Mouse (Mus musculus) CH12.LX (cell line): Measurements from ENCODE around the gene Dip2a. TPM values are rescaled to one million over a fixed set of nuclear protein-coding genes. Genes with fewer than 3 reads are reported as not detected.

ENCODE experiments used
- DNase-seq: peaks from one replicate; pipeline ENCODE4 v3.0.0-alpha.2; 2013; ENCODE audit errors: extremely low read depth
- H3K27ac ChIP-seq: 2 replicates; pipeline ENCODE4 v1.5.1; 2012; ENCODE audit warnings: low read depth, mild to moderate bottlenecking, control low read depth, moderate library complexity; ENCODE audit not compliant: insufficient read depth
- H3K27me3 ChIP-seq: replicated peaks from 2 replicates; pipeline ENCODE3; 2012; ENCODE audit warnings: inconsistent platforms
- H3K36me3 ChIP-seq, 2 experiments: replicated peaks in 1 of 2; 2 replicates each; pipeline versions ENCODE3 to v1.6.1; 2012; ENCODE audit warnings: inconsistent platforms in 1 of 2, low read length in 1 of 2, mild to moderate bottlenecking in 1 of 2, mixed read lengths in 1 of 2, moderate library complexity in 1 of 2; ENCODE audit not compliant: control insufficient read depth in 1 of 2, insufficient read depth in 1 of 2
- H3K4me1 ChIP-seq, 2 experiments: 2 replicates each; pipeline ENCODE4 v1.6.1; 2012; ENCODE audit warnings: inconsistent platforms in 1 of 2, moderate library complexity in 1 of 2; ENCODE audit not compliant: insufficient read depth in 2 of 2, control insufficient read depth in 1 of 2
- H3K4me2 ChIP-seq: 2 replicates; pipeline ENCODE4 v1.6.1; 2012; ENCODE audit warnings: low read depth, mild to moderate bottlenecking, control low read depth; ENCODE audit not compliant: poor library complexity, insufficient read depth, severe bottlenecking
- H3K4me3 ChIP-seq, 3 experiments: fragments of 150-350 bp in 1 of 3; sonication (generic) in 1 of 3; replicated peaks in 1 of 3; 2 replicates each; pipeline versions ENCODE3 to v1.5.1; 2011 to 2012; ENCODE audit warnings: low read depth in 2 of 3, low read length in 2 of 3, mild to moderate bottlenecking in 2 of 3, moderate library complexity in 2 of 3, control low read depth in 1 of 3, improper control_type of control experiment in 1 of 3, inconsistent platforms in 1 of 3, mixed read lengths in 1 of 3; ENCODE audit not compliant: poor library complexity in 1 of 3
- H3K79me2 ChIP-seq: replicated peaks from 2 replicates; pipeline ENCODE4 v1.6.1; 2012; ENCODE audit warnings: mild to moderate bottlenecking, moderate library complexity; ENCODE audit not compliant: control insufficient read depth, poor library complexity, insufficient read depth, severe bottlenecking; ENCODE audit errors: extremely low read depth
- H3K9ac ChIP-seq: 2 replicates; pipeline ENCODE4 v1.6.1; 2012; ENCODE audit warnings: low read depth, mild to moderate bottlenecking, control low read depth, moderate library complexity; ENCODE audit not compliant: insufficient read depth
- H3K9me3 ChIP-seq: replicated peaks from 2 replicates; pipeline ENCODE3; 2012; ENCODE audit warnings: low read length, inconsistent platforms, mixed read lengths
- BHLHE40 ChIP-seq: IDR thresholded peaks from 2 replicates; pipeline ENCODE4 v1.6.1; 2011; ENCODE audit warnings: mild to moderate bottlenecking, low read depth, low read length, improper control_type of control experiment
- CHD2 ChIP-seq: IDR thresholded peaks from 2 replicates; pipeline ENCODE4 v1.6.1; 2011; ENCODE audit warnings: low read length, improper control_type of control experiment
- CTCF ChIP-seq, 2 experiments: IDR thresholded peaks in 1 of 2; conservative IDR thresholded peaks in 1 of 2; 2 replicates each; pipeline ENCODE4 v1.5.1; 2011 to 2012; ENCODE audit warnings: low read depth in 2 of 2, low read length in 2 of 2, improper control_type of control experiment in 1 of 2, inconsistent platforms in 1 of 2, mild to moderate bottlenecking in 1 of 2, moderate library complexity in 1 of 2
- E2F4 ChIP-seq: IDR thresholded peaks from 2 replicates; pipeline ENCODE4 v1.6.1; 2011; ENCODE audit warnings: low read depth, low read length, improper control_type of control experiment; ENCODE audit not compliant: insufficient replicate concordance
- ELF1 ChIP-seq: IDR thresholded peaks from 2 replicates; pipeline ENCODE4 v1.6.1; 2014; ENCODE audit warnings: low read depth, mild to moderate bottlenecking, inconsistent platforms, low read length, improper control_type of control experiment
- HCFC1 ChIP-seq: IDR thresholded peaks from 2 replicates; pipeline ENCODE4 v1.6.1; 2012; ENCODE audit warnings: low read depth, mild to moderate bottlenecking, inconsistent platforms, low read length, improper control_type of control experiment
- IRF4 ChIP-seq: IDR thresholded peaks from 2 replicates; pipeline ENCODE4 v1.6.1; 2014; ENCODE audit warnings: low read depth, mild to moderate bottlenecking, inconsistent platforms, low read length, improper control_type of control experiment
- JUN ChIP-seq: IDR thresholded peaks from 2 replicates; pipeline ENCODE4 v1.6.1; 2011; ENCODE audit warnings: low read depth, mild to moderate bottlenecking, low read length, improper control_type of control experiment, moderate library complexity; ENCODE audit not compliant: insufficient read depth
- JUND ChIP-seq: conservative IDR thresholded peaks from 2 replicates; pipeline ENCODE4 v1.6.1; 2011; ENCODE audit warnings: low read depth, low read length, improper control_type of control experiment
- MAFK ChIP-seq: IDR thresholded peaks from 2 replicates; pipeline ENCODE4 v1.6.1; 2011; ENCODE audit warnings: low read length, improper control_type of control experiment; ENCODE audit not compliant: insufficient replicate concordance
- MEF2A ChIP-seq: IDR thresholded peaks from 2 replicates; pipeline ENCODE4 v1.6.1; 2014; ENCODE audit warnings: low read depth, mild to moderate bottlenecking, inconsistent platforms, low read length, improper control_type of control experiment, borderline replicate concordance
- MXI1 ChIP-seq: IDR thresholded peaks from 2 replicates; pipeline ENCODE4 v1.6.1; 2011; ENCODE audit warnings: mild to moderate bottlenecking, low read depth, low read length, improper control_type of control experiment
- MYC ChIP-seq: IDR thresholded peaks from 2 replicates; pipeline ENCODE4 v1.6.1; 2011; ENCODE audit warnings: low read depth, mild to moderate bottlenecking, improper control_type of control experiment, low read length
- NRF1 ChIP-seq: IDR thresholded peaks from 2 replicates; pipeline ENCODE4 v1.6.1; 2014; ENCODE audit warnings: low read depth, mild to moderate bottlenecking, inconsistent platforms, low read length, improper control_type of control experiment, moderate library complexity
- PAX5 ChIP-seq: IDR thresholded peaks from 2 replicates; pipeline ENCODE4 v1.6.1; 2012; ENCODE audit warnings: low read length, inconsistent platforms, mixed read lengths
- POLR2A ChIP-seq: IDR thresholded peaks from 2 replicates; pipeline ENCODE4 v1.6.1; 2011; ENCODE audit warnings: low read depth, mild to moderate bottlenecking, improper control_type of control experiment, low read length
- SIN3A ChIP-seq: IDR thresholded peaks from 2 replicates; pipeline ENCODE4 v1.6.1; 2012; ENCODE audit warnings: low read length, improper control_type of control experiment, inconsistent platforms
- SMC3 ChIP-seq: IDR thresholded peaks from 2 replicates; pipeline ENCODE4 v1.6.1; 2011; ENCODE audit warnings: low read depth, low read length, improper control_type of control experiment
- TBP ChIP-seq: conservative IDR thresholded peaks from 2 replicates; pipeline ENCODE4 v1.6.1; 2011; ENCODE audit warnings: low read depth, low read length, improper control_type of control experiment
- ZKSCAN1 ChIP-seq: IDR thresholded peaks from 2 replicates; pipeline ENCODE4 v1.6.1; 2012; ENCODE audit warnings: low read depth, inconsistent platforms, low read length, improper control_type of control experiment, borderline replicate concordance
- ZNF384 ChIP-seq: IDR thresholded peaks from 2 replicates; pipeline ENCODE4 v1.6.1; 2012; ENCODE audit warnings: low read depth, low read length, improper control_type of control experiment, inconsistent platforms
- dilution Hi-C: fragments of 300-500 bp; cut with MboI; formaldehyde crosslinking; loops from 2 replicates; pipeline ENCODE4 v1.14.3; 2020; ENCODE audit warnings: low sequenced_read_pairs; ENCODE audit not compliant: extremely low pct_unique_long_range_greater_than_20kb, extremely low pct_ligation_motif_present
- in situ Hi-C: fragments of 300-500 bp; cut with MboI; formaldehyde crosslinking; loops from 3 replicates; pipeline ENCODE4 v1.14.3; 2019; ENCODE audit warnings: low sequenced_read_pairs, low pct_ligation_motif_present, low pct_unique_long_range_greater_than_20kb, mixed read lengths
- polyA plus RNA-seq: library from polyadenylated mRNA; unstranded; fragments of >175 nt; gene quantifications from 2 replicates; pipeline ENCODE4 v1.2.1, GENCODE M21; 2012; ENCODE audit warnings: low read depth; ENCODE audit not compliant: insufficient read length
- total RNA-seq, 2 experiments: library from RNA; depleted of rRNA; stranded (reverse); fragments of 300-350 nt in 1 of 2; fragments of >200 nt in 1 of 2; gene quantifications; 2 replicates each; pipeline ENCODE4 v1.2.3; 2012 to 2014

The Dip2a gene
- total and polyA plus RNA-seq, 3 experiments, result 0.97 to 2.4 (median 1.5) TPM

GRCm38 (mm10) chr10:76363233-76363632 lies 18.1 kb upstream of the Dip2a start:
- dilution Hi-C loops (no loop called here), in situ Hi-C loops (no loop called here)
- Histone ChIP-seq H3K4me1 (no peaks in the 10 kb centered on the region), H3K36me3 (peaks cover 26 to 71% of the 10 kb centered on the region in 2 experiments), H3K9me3 (no peaks in the 10 kb centered on the region), H3K27ac (no peak overlapping the region), H3K4me2 (no peak overlapping the region), H3K4me3 (no peak overlapping the region), H3K27me3 (no peaks in the 10 kb centered on the region), H3K79me2 (no peaks in the 10 kb centered on the region), H3K9ac (no peak overlapping the region)
- TF ChIP-seq SIN3A (no peak), MXI1 (no peak), ZNF384 (no peak), JUN (no peak), MEF2A (no peak), MAFK (no peak), IRF4 (no peak), TBP (no peak), E2F4 (no peak), PAX5 (no peak), ELF1 (no peak), MYC (no peak), CHD2 (no peak), NRF1 (no peak), JUND (no peak), SMC3 (no peak), POLR2A (no peak), BHLHE40 (no peak)
- no peak for DNase-seq

GRCm38 (mm10) chr10:76358468-76358867 lies 13.4 kb upstream of the Dip2a start:
- H3K9me3 ChIP-seq, result no peaks in the 10 kb centered on the region
- no peaks in the 10 kb centered on the region for H3K4me1 ChIP-seq
- H3K4me2 ChIP-seq, result no peak overlapping the region
- H3K79me2 ChIP-seq, result no peaks in the 10 kb centered on the region
- dilution Hi-C loops (no loop called here), in situ Hi-C loops (no loop called here)
- no peak overlapping the region for H3K4me3 ChIP-seq
- H3K36me3 ChIP-seq, result peaks cover 37 to 74% of the 10 kb centered on the region in 2 experiments
- no peak overlapping the region for H3K9ac ChIP-seq
- DNase-seq, result no peak
- H3K27ac ChIP-seq, result no peak overlapping the region
- no peaks in the 10 kb centered on the region for H3K27me3 ChIP-seq
- TF ChIP-seq BHLHE40 (no peak), ZKSCAN1 (no peak), CTCF (conservative IDR thresholded peaks at IDR 0.05 in 1 of 2, IDR thresholded peaks at IDR 0.05 in 1 of 2; ENCODE audit: low read depth in 2 of 2, low read length in 2 of 2) (no peak), SMC3 (no peak), POLR2A (no peak), HCFC1 (no peak), SIN3A (no peak), TBP (no peak)
